Mouse (Mus musculus) adrenal gland, postnatal 25 days (tissue): Measurements from ENCODE around the gene Stat6. TPM values are rescaled to one million over a fixed set of nuclear protein-coding genes. Genes with fewer than 3 reads are reported as not detected.

Experiments
- total RNA-seq: library from RNA; stranded (reverse); gene quantifications from 2 replicates; pipeline ENCODE4 v1.2.3, GENCODE M21; 2021

Gene Stat6
- total RNA-seq, 1 experiment from 2014 or later = 121 TPM

Other genes starting within 250 kb of the Stat6 start
- gene Stac3, start 141.3 kb upstream of the Stat6 start, total RNA-seq = 2.8 and 4.9 TPM in 2 replicates
- 43.2 and 50.0 TPM in 2 replicates for gene Ndufa4l2, start 128.0 kb upstream of the Stat6 start, total RNA-seq
- 56.3 and 61.1 TPM in 2 replicates for gene Shmt2, start 120.5 kb upstream of the Stat6 start, total RNA-seq
- gene Nxph4, start 108.4 kb upstream of the Stat6 start, total RNA-seq = 8.3 and 10.0 TPM in 2 replicates
- gene Lrp1, start 21.8 kb upstream of the Stat6 start, total RNA-seq = 196 and 254 TPM in 2 replicates
- 9.6 and 13.7 TPM in 2 replicates for gene Nemp1, start 23.9 kb downstream of the Stat6 start, total RNA-seq
- gene Nab2, start 25.6 kb downstream of the Stat6 start, total RNA-seq = 19.0 and 21.7 TPM in 2 replicates
- 0.33 and 1.1 TPM in 2 replicates for gene Myo1a, start 62.2 kb downstream of the Stat6 start, total RNA-seq
- not detected in 2 replicates for gene Tac2, start 81.5 kb downstream of the Stat6 start, total RNA-seq
- gene Zbtb39, start 96.6 kb downstream of the Stat6 start, total RNA-seq = 12.3 and 13.5 TPM in 2 replicates
- 10.9 and 11.4 TPM in 2 replicates for gene Gpr182, start 108.7 kb downstream of the Stat6 start, total RNA-seq
- 0.57 and 1.3 TPM in 2 replicates for gene Rdh1, start 116.7 kb downstream of the Stat6 start, total RNA-seq
- gene Rdh16f1, start 116.8 kb downstream of the Stat6 start, total RNA-seq = 1.0 and 2.7 TPM in 2 replicates
- gene Rdh9, start 133.4 kb downstream of the Stat6 start, total RNA-seq = not detected in 2 replicates
- gene Rdh16, start 158.2 kb downstream of the Stat6 start, total RNA-seq = 0.12 and 0.52 TPM in 2 replicates
- not detected in 2 replicates for gene Rdh19, start 206.9 kb downstream of the Stat6 start, total RNA-seq
- not detected in 2 replicates for gene Rdh16f2, start 223.5 kb downstream of the Stat6 start, total RNA-seq
- gene Rdh7, start 245.8 kb downstream of the Stat6 start, total RNA-seq = 5.8 TPM in 1 of 2 replicates, not detected in the other